Mouse (Mus musculus): ENCODE data around the gene Ncaph. TPM values are rescaled to one million over a fixed set of nuclear protein-coding genes. Genes with fewer than 3 reads are reported as not detected.
A peak's percentile ranks its signal among the peaks of the same experiment; 100 is the strongest.
"Not testable (repeated sequence)": the region's sequence is repeated elsewhere in the genome, so short reads cannot be mapped to it uniquely, and the experiment has no call there.

Ncaph gene
- total RNA-seq, 4 experiments from 2014 or later: 0.44 to 1.2 (median 0.81) TPM

DNA sequence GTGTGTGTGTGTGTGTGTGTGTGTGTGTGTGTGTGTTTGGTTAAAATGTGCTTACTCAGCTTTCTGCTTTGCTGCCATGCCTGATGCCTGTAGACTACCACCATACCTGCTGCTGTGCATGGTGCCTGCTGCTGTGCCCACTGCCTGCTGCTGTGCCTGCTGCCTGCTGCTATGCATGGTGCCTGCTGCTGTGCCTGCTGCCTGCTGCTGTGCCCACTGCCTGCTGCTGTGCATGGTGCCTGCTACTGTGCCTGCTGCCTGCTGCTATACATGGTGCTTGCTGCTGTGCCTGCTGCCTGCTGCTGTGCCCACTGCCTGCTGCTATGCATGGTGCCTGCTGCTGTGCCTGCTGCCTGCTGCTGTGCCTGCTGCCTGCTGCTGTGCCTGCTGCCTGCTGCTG, 43.6 kb downstream of the Ncaph start:
- not testable (repeated sequence) for DNase-seq (ENCODE audit: low spot score in 2 of 2)

DNA sequence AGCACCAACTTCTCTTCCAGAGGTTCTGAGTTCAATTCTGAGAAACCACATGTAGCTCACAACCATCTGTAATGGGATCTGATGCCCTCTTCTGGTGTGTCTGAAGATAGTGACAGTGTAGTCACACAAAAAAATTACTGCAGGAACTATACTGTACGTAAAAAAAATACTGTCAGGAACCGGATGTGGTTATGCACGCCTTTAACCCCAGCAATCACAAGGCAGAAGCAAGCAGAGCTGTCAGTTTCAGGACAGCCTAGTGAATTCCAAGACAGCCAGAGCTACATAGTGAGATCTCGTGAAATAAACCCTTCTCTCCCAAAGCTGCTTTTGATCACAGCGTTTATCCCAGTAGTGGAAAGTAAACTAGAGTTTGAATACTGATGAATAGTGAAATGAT, 47.5 kb downstream of the Ncaph start:
- no peak for DNase-seq (ENCODE audit: low spot score in 2 of 2)

DNA sequence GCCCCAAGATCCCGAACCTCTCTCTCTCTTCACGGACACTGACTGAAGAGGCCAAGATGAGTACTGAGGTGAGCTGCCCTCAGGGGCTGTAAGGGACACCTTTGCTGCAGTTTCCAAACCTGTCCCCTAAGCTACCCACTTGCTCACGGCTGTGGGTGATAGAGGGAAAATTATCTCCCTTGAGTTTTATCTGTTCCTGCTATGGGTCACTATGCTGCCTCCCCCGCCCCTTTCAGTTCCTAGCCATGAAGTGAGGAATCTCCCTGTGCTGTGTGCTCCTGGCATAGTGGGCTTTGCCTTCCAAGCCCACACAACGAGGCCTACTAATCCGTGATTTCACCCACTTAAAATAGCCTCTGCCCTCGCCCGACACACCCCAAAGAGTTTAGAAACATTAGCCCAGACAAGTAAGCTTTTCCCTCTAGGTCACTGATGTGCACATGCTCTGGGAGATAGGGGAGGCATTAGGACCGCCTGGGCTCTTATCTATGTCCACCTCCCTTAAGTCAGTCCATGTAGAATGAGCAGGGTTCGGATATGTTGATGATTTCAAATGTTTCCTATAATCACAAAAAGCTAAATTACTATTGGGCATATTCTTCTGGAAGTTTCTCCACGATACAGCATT, 53.0 kb downstream of the Ncaph start:
- no peak for DNase-seq (ENCODE audit: low spot score in 2 of 2)

DNA sequence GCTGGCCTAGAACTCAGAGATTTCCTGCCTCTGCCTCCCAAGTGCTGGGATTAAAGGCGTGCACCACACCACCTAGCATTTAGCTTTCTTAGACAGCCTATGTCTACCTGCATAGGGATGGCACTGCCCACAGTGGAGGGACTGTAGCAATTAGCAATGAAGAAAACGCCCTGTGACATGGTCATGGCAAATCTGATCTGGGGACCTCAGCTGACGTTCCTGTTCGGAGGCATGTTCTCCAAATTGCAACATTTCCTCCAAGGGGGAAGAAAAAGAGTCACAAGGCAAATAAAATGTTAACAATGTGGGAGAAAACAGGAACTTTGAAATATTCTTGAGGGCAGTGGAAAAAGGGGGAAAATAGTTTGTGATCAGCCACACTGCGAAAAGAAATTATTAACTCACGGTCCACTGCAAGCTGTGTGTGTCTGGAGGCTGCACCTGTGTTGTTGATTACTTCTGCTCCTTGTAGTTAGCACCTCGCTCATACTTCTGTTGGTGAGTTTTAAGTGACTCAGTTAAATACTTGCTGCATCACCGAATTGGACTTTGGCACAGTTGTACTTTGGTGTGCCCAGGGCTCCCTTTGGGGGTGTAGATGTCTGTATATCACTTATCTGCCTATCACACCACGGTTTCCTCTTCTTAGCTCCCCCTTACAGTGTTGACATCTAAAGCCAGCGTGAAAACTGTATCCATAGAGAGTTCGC, 53.7 kb downstream of the Ncaph start:
- DNase-seq (ENCODE audit: low spot score in 2 of 2): no peak

DNA sequence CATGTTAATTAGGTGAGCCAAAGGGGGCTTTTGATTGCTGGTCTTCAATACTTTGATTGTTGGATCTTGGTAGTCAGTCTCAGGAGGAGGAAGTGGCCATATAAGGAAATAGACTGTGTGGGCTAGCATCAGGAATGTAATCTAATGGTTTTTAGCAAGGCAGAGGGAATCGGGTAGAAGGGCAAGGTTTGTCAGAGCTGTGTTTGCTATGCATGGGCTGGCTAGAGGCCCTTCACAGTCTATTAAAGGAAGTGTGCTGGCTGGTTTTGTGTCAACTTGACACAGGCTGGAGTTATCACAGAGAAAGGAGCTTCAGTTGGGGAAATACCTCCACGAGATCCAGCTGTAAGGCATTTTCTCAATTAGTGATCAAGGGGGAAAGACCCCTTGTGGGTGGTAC, 54.7 kb downstream of the Ncaph start:
- not testable (repeated sequence) for DNase-seq (ENCODE audit: low spot score in 2 of 2)

DNA sequence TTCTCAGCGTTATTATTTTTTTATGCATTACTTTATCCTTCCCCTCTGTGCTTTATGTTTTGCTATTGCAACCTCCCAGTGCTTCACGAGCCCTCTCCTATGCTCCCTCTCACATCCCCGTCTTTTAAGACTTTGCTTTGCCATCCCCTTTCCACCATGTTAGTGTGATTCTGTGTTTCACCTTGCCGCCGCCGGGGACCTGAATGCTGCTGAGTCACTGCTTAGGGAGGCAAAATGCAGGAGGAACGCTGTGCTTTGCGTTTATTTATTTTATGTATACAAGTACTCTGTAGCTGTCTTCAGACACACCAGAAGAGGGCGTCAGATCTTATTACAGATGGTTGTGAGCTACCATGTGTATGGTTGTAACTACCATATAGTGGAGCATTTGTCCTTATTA, 56.1 kb downstream of the Ncaph start:
- no peak for DNase-seq (ENCODE audit: low spot score in 2 of 2)

- DNase-seq (ENCODE audit: low spot score in 2 of 2): no peak
Observed at GRCm38 (mm10) chr2:127074116-127074515, 59.6 kb downstream of the Ncaph start.

DNA sequence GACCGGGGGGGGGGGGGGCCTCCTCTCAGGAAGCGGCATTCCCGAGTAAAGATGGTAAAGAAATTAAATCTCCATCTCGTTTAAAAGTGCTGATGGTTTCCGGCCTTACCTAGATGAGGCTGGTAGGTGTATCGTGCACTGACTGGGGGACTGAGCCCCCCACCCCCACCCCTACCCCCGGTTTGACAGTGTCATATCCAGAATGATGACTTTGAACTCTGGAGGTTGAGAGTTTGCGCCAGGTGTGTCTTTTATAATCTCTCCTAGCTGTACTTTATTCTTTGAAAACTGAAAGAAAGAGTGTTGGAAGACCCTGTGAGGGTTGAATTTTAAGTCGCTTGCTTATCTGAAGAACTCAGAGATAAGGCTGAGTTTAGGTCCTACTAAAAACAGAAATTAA, 62.9 kb downstream of the Ncaph start:
- no peak for DNase-seq (ENCODE audit: low spot score in 2 of 2)

DNA sequence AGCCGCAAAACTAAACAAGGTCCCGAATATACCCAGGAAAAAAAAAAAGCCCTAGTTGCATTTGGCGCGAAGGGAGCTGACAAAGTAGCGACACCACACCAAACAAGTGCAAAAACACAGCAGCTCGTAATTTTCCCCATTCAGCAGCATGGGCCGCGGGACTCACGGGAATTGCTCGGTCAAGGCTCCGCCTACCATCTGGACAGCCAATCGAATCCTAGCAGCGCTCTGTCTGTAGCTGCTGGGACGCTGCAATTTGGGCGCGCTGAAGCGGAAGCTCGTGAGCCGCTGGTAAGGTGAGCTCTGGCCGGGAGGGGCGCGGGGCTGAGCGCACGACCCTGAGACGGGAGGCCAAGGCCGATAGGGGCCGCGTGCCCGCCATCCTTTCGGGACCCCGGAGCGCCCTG, 63.3 kb downstream of the Ncaph start, which contains the start of gene Blvra:
Blvra (plus strand) TSS at position 231 of the 407 bp plus-strand sequence.
- DNase-seq (ENCODE audit: low spot score in 2 of 2): peak; percentile 66 to 75

DNA sequence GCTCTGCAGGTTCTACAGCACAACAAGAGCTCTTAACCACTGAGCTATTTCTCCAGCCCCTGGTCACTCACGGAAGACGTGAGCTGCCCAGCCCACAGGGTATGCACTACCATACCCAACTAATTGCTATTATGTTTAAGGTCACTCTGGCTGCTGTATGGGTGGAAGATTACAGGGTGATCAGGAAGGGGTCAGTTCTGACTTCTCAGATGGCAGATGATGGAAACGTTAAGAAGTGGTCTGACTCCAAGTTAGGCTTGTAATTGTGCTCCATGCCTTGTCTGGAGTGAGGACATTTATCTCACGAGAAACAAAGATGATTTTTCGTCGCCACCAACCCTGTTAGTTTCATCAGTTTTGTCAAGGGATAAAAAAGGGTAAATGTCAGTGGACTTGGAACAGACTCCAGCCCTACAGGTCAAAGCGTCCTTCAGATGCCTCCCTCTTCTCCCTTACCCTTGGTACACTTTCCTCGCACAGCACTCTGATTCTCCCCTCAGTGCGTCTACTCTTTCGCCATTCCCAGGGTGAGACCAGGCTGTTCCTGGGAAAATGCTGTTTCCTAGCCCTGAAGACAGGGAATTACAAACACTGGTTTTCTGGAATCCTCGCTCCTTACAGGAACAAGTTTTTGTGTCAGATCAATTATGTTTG, 63.8 kb downstream of the Ncaph start:
- DNase-seq (ENCODE audit: low spot score in 2 of 2): no peak

- DNase-seq (ENCODE audit: low spot score in 2 of 2): no peak
Observed at GRCm38 (mm10) chr2:127068806-127069205, 64.9 kb downstream of the Ncaph start.

DNA sequence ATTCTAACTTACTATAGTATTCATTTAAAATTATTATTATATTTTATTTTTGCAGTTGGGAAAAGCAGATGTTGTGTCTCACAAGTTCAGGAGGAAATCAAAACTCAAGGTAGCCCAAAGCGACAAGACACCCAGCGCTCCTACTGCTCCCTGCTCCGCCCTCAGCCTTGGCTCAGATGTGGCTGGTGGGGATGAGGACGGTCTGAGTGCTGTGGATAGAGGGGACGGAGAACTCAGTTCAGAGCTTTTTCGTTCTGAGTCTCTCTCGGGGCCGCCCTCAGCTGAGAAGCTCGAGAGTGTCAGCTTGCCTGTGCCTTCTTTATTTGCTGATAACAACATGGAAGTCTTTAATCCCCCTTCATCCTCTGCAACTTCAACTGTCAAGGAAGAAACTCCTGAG, 72.3 kb downstream of the Ncaph start:
- no peak for DNase-seq (ENCODE audit: low spot score in 2 of 2)

Other genes starting within 250 kb of the Ncaph start
- 10 to 100 TPM; 70.6 to 76.0 (median 71.9) TPM for gene Sppl2a, start 200.7 kb downstream of the Ncaph start, total RNA-seq (2022)
- gene Ap4e1, start 125.2 kb downstream of the Ncaph start, total RNA-seq (2022): 10 to 100 TPM in 1 of 4 experiments, 1 to 10 TPM in 3; 9.0 to 12.1 (median 9.2) TPM
- 10 to 100 TPM; 10.7 to 14.8 (median 12.1) TPM for gene Blvra, start 63.3 kb downstream of the Ncaph start, total RNA-seq (2022)
- gene Itpripl1, start 9.5 kb upstream of the Ncaph start, total RNA-seq (2022): 1 to 10 TPM; 3.3 to 4.8 (median 4.1) TPM
- under 1 TPM; 0.36 to 0.90 (median 0.51) TPM for gene 1810024B03Rik, start 74.3 kb upstream of the Ncaph start, total RNA-seq (2022)
- gene Snrnp200, start 74.4 kb upstream of the Ncaph start, total RNA-seq (2022): 10 to 100 TPM; 48.9 to 54.3 (median 50.6) TPM
- gene Ciao1, start 113.9 kb upstream of the Ncaph start, total RNA-seq (2022): 10 to 100 TPM; 48.9 to 57.8 (median 54.9) TPM
- 10 to 100 TPM; 21.1 to 27.7 (median 25.2) TPM for gene Tmem127, start 114.0 kb upstream of the Ncaph start, total RNA-seq (2022)
- 100 to 1,000 TPM; 108 to 119 (median 116) TPM for gene Stard7, start 136.3 kb upstream of the Ncaph start, total RNA-seq (2022)
- gene Dusp2, start 202.2 kb upstream of the Ncaph start, total RNA-seq (2022): 1 to 10 TPM in 3 of 4 experiments, under 1 TPM in 1; 0.44 to 1.4 (median 1.1) TPM
- not detected for gene Astl, start 204.7 kb upstream of the Ncaph start, total RNA-seq (2022)
- under 1 TPM; 0.41 to 0.83 (median 0.50) TPM for gene Adra2b, start 229.3 kb upstream of the Ncaph start, total RNA-seq (2022)

All from gastrocnemius, adult 8-10 months (tissue).